Mouse (Mus musculus): ENCODE measurements around the gene Tarbp2.

GRCm38 (mm10) chr15:102518859-102519201 lies 838 bp downstream of the Tarbp2 start:
- TF ChIP-seq CTCF (IDR thresholded peaks at IDR 0.05; ENCODE audit: control insufficient read depth, insufficient read depth, insufficient replicate concordance, low read depth, low read length), result no peak
- TF ChIP-seq POLR2A (IDR thresholded peaks at IDR 0.05; ENCODE audit: control insufficient read depth, low read depth, low read length), result no peak
